Mouse (Mus musculus): ENCODE results near the gene Hdc. TPM values are rescaled to one million over a fixed set of nuclear protein-coding genes. Genes with fewer than 3 reads are reported as not detected.

Hdc gene
- total and polyA plus RNA-seq, 3 experiments = 0.81 to 3.3 (median 1.4) TPM

GRCm38 (mm10) chr2:126572163-126572562 lies 46.9 kb downstream of the Hdc start:
- 73% methylated on average over 1 of the region's 1 CpGs for WGBS
- no peak for DNase-seq

GRCm38 (mm10) chr2:126563411-126564105 lies 55.5 kb downstream of the Hdc start:
- Histone ChIP-seq H3K36me3 (ENCODE audit: control insufficient read depth, insufficient read depth, low read length) (no peaks in the 10 kb centered on the region), H3K4me3 (no peak overlapping the region), H3K79me2 (replicated peaks; ENCODE audit: control insufficient read depth, insufficient read depth, low read length) (no peaks in the 10 kb centered on the region), H3K27me3 (ENCODE audit: control insufficient read depth, insufficient read depth, low read length) (no peaks in the 10 kb centered on the region), H3K9ac (ENCODE audit: low read depth, low read length) (no peak overlapping the region), H3K4me1 (ENCODE audit: control insufficient read depth, insufficient read depth, low read length) (no peaks in the 10 kb centered on the region; the same call in 1 of the 2 replicates), H3K27ac (no peak overlapping the region)
- intact Hi-C loops (cut with DNase I) = no loop called here
- TF ChIP-seq EP300 (IDR thresholded peaks at IDR 0.05; ENCODE audit: insufficient read depth, low read depth, low read length) (no peak), POLR2A (IDR thresholded peaks at IDR 0.05; ENCODE audit: insufficient read depth, low read depth, low read length) (no peak), CTCF (IDR thresholded peaks at IDR 0.05) (no peak)
- peak in 1 of 2 experiments; percentile 15 for DNase-seq
- 32% methylated on average over 17 of the region's 17 CpGs for WGBS

More at GRCm38 (mm10) chr2:126572163-126572562, 46.9 kb downstream of the Hdc start:
- Histone ChIP-seq H3K9ac (ENCODE audit: low read depth, low read length) (no peak overlapping the region), H3K27ac (no peak overlapping the region), H3K4me3 (no peak overlapping the region), H3K36me3 (ENCODE audit: control insufficient read depth, insufficient read depth, low read length) (no peaks in the 10 kb centered on the region), H3K27me3 (ENCODE audit: control insufficient read depth, insufficient read depth, low read length) (no peaks in the 10 kb centered on the region), H3K79me2 (replicated peaks; ENCODE audit: control insufficient read depth, insufficient read depth, low read length) (no peaks in the 10 kb centered on the region), H3K4me1 (ENCODE audit: control insufficient read depth, insufficient read depth, low read length) (no peaks in the 10 kb centered on the region)
- TF ChIP-seq EP300 (IDR thresholded peaks at IDR 0.05; ENCODE audit: insufficient read depth, low read depth, low read length) = no peak
- no peak for TF ChIP-seq CTCF (IDR thresholded peaks at IDR 0.05)
- TF ChIP-seq POLR2A (IDR thresholded peaks at IDR 0.05; ENCODE audit: insufficient read depth, low read depth, low read length) = no peak
- intact Hi-C loops (cut with DNase I) = no loop called here

DNA sequence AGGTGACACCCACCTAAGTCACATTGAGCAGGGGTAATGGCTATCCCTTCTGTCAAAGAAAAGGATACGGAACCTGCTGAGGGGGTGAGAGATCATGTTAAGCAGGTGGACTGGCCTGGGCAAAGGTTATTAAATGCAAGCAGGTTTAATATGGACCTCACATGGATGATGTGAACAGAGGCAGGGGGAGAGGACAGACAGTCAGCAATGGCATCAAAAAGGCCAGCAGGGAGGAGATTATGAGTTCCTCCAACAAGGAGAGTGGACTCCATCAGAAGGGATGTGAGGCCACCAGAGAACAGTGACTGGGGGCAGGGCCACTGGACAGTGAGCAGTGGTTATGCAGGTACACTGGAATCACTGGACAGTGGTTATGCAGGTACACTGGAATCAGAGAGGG lies 59.0 kb downstream of the Hdc start:
- Histone ChIP-seq H3K27ac (no peak overlapping the region), H3K36me3 (ENCODE audit: control insufficient read depth, insufficient read depth, low read length) (no peaks in the 10 kb centered on the region), H3K79me2 (replicated peaks; ENCODE audit: control insufficient read depth, insufficient read depth, low read length) (no peaks in the 10 kb centered on the region), H3K27me3 (ENCODE audit: control insufficient read depth, insufficient read depth, low read length) (no peaks in the 10 kb centered on the region), H3K9ac (ENCODE audit: low read depth, low read length) (no peak overlapping the region), H3K4me3 (no peak overlapping the region), H3K4me1 (ENCODE audit: control insufficient read depth, insufficient read depth, low read length) (no peaks in the 10 kb centered on the region; the same call in 1 of the 2 replicates)
- TF ChIP-seq POLR2A (IDR thresholded peaks at IDR 0.05; ENCODE audit: insufficient read depth, low read depth, low read length) (no peak), EP300 (IDR thresholded peaks at IDR 0.05; ENCODE audit: insufficient read depth, low read depth, low read length) (no peak), CTCF (IDR thresholded peaks at IDR 0.05) (no peak)
- intact Hi-C loops (cut with DNase I) = no loop called here
- 92% methylated on average over 1 of the region's 1 CpGs for WGBS
- no peak for DNase-seq

GRCm38 (mm10) chr2:126555533-126555932 lies 63.6 kb downstream of the Hdc start:
- H3K27ac ChIP-seq = no peak overlapping the region
- WGBS = 93% methylated on average over 5 of the region's 5 CpGs
- no peak overlapping the region for H3K9ac ChIP-seq (ENCODE audit: low read depth, low read length)
- H3K4me1 ChIP-seq (ENCODE audit: control insufficient read depth, insufficient read depth, low read length) = peaks cover 2% of the 10 kb centered on the region; the same call in 1 of the 2 replicates
- H3K4me3 ChIP-seq = no peak overlapping the region
- TF ChIP-seq CTCF (IDR thresholded peaks at IDR 0.05) (no peak), EP300 (IDR thresholded peaks at IDR 0.05; ENCODE audit: insufficient read depth, low read depth, low read length) (no peak), POLR2A (IDR thresholded peaks at IDR 0.05; ENCODE audit: insufficient read depth, low read depth, low read length) (no peak)
- no peaks in the 10 kb centered on the region for H3K36me3 ChIP-seq (ENCODE audit: control insufficient read depth, insufficient read depth, low read length)
- intact Hi-C loops (cut with DNase I) = no loop called here
- peaks cover 12% of the 10 kb centered on the region for H3K27me3 ChIP-seq (ENCODE audit: control insufficient read depth, insufficient read depth, low read length)
- no peaks in the 10 kb centered on the region for H3K79me2 ChIP-seq (replicated peaks; ENCODE audit: control insufficient read depth, insufficient read depth, low read length)
- DNase-seq = no peak

DNA sequence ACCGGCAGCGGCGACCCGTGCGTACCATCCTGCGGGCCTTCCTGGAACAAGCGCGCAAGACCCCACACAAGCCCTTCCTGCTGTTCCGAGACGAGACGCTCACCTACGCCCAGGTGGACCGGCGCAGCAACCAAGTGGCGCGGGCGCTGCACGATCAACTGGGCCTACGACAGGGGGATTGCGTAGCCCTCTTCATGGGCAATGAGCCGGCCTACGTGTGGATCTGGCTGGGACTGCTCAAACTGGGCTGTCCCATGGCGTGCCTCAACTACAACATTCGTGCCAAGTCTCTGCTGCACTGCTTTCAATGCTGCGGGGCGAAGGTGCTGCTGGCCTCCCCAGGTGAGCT lies 65.8 kb downstream of the Hdc start:
- WGBS = 6% methylated on average over 26 of the region's 26 CpGs
- H3K27me3 ChIP-seq (ENCODE audit: control insufficient read depth, insufficient read depth, low read length) = peaks cover 12% of the 10 kb centered on the region
- TF ChIP-seq POLR2A (IDR thresholded peaks at IDR 0.05; ENCODE audit: insufficient read depth, low read depth, low read length) = no peak
- no peak for TF ChIP-seq EP300 (IDR thresholded peaks at IDR 0.05; ENCODE audit: insufficient read depth, low read depth, low read length)
- no peak for TF ChIP-seq CTCF (IDR thresholded peaks at IDR 0.05)
- peaks cover 2% of the 10 kb centered on the region; the same call in 1 of the 2 replicates for H3K4me1 ChIP-seq (ENCODE audit: control insufficient read depth, insufficient read depth, low read length)
- H3K9ac ChIP-seq (ENCODE audit: low read depth, low read length) = 0 out of 2 replicates have a peak overlapping the region, but pooled peaks have one; percentile 16
- H3K36me3 ChIP-seq (ENCODE audit: control insufficient read depth, insufficient read depth, low read length) = no peaks in the 10 kb centered on the region
- DNase-seq = no peak
- intact Hi-C loops (cut with DNase I) = no loop called here
- H3K79me2 ChIP-seq (replicated peaks; ENCODE audit: control insufficient read depth, insufficient read depth, low read length) = no peaks in the 10 kb centered on the region
- H3K27ac ChIP-seq = no peak overlapping the region
- peak overlapping the region; percentile 39 for H3K4me3 ChIP-seq

Measured in heart, adult 2 months (tissue).